Mouse (Mus musculus) E14TG2a.4 (cell line): ENCODE measurements around the gene Mlip.

Source experiments
- CTCF ChIP-seq: conservative IDR thresholded peaks from 2 replicates; pipeline ENCODE4 v1.5.1; 2014; ENCODE audit warnings: low read length
- POU5F1 ChIP-seq: IDR thresholded peaks from 2 replicates; pipeline ENCODE4 v1.6.1; 2014; ENCODE audit warnings: low read length, borderline replicate concordance

DNA sequence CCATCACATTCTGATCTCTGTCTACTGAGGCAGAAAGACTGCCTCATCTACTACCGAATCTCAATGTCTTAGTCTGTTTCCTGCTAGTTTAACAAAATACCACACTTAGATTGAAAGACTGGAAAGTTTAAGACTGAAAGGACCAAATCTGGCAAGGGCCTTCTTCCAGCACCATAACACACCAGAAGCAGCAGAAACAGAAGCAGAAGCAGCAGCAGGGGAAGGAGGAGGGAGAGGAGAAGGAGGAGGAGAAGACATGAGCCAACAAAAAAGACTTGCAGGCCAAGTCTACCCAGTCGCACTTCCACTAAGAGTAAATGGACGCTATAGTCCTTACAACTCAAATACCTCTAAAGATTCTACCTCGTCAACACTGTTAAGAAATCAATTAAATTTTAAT lies 80.0 kb downstream of the Mlip start:
- no peak for TF ChIP-seq CTCF
- no peak for TF ChIP-seq POU5F1
